Mouse (Mus musculus) limb, embryonic 12.5 days (tissue): ENCODE results near the gene Kdm4a. TPM values are rescaled to one million over a fixed set of nuclear protein-coding genes. Genes with fewer than 3 reads are reported as not detected.

Source experiments
- ATAC-seq: fragments of 200-750 bp; cut with Nextera tagmentation; 2 replicates; pipeline ENCODE4 v1.8.0; 2017; ENCODE audit warnings: low read depth, moderate TSS enrichment; ENCODE audit not compliant: insufficient number of reproducible peaks, insufficient read depth, low FRiP score, low TSS enrichment
- H3K27ac ChIP-seq: fragments of 300-500 bp; sonication (generic); 2 replicates; pipeline ENCODE4 v1.5.1; 2016; ENCODE audit warnings: mild to moderate bottlenecking, moderate library complexity
- H3K27me3 ChIP-seq: fragments of 300-500 bp; sonication (generic); 2 replicates; pipeline ENCODE4 v1.6.1; 2016; ENCODE audit warnings: mild to moderate bottlenecking, moderate library complexity
- H3K36me3 ChIP-seq: fragments of 300-500 bp; sonication (generic); 2 replicates; pipeline ENCODE4 v1.6.1; 2016; ENCODE audit warnings: mild to moderate bottlenecking, moderate library complexity
- H3K4me1 ChIP-seq: fragments of 300-500 bp; sonication (generic); replicated peaks from 2 replicates; pipeline ENCODE4 v1.6.1; 2016
- H3K4me2 ChIP-seq: fragments of 300-500 bp; sonication (generic); 2 replicates; pipeline ENCODE4 v1.6.1; 2016; ENCODE audit warnings: mild to moderate bottlenecking, moderate library complexity
- H3K4me3 ChIP-seq: fragments of 300-500 bp; sonication (generic); replicated peaks from 2 replicates; pipeline ENCODE4 v1.5.1; 2016; ENCODE audit warnings: mild to moderate bottlenecking
- H3K9ac ChIP-seq: fragments of 300-500 bp; sonication (generic); replicated peaks from 2 replicates; pipeline ENCODE4 v1.6.1; 2016; ENCODE audit warnings: mild to moderate bottlenecking, moderate library complexity
- H3K9me3 ChIP-seq: fragments of 300-500 bp; sonication (generic); 2 replicates; pipeline ENCODE4 v1.6.1; 2016; ENCODE audit warnings: mild to moderate bottlenecking, moderate library complexity
- WGBS: fragments of 180-500 bp; shearing (Covaris S2); methylation state at CpG from one replicate; pipeline ENCODE4 v1.1.7; 2016; 5-methylcytosine and 5-hydroxymethylcytosine counted together
- polyA plus RNA-seq: library from polyadenylated mRNA; unstranded; fragments of >200 nt; fragmentation: Nextera tagmentation; extraction: Ambion mirVana; gene quantifications from 2 replicates; pipeline ENCODE4 v1.2.1, GENCODE M21; 2016

The Kdm4a gene
- 58.0 and 58.1 TPM in 2 replicates for polyA plus RNA-seq

- Histone ChIP-seq H3K27me3 (no peaks in the 10 kb centered on the region), H3K9me3 (no peaks in the 10 kb centered on the region), H3K27ac (peak within 1 kb of the TSS; percentile 96), H3K9ac (peak within 1 kb of the TSS; percentile 80), H3K4me1 (peaks cover 15% of the 10 kb centered on the region), H3K4me2 (peak within 1 kb of the TSS; percentile 68), H3K36me3 (peaks cover 28% of the 10 kb centered on the region), H3K4me3 (peak within 1 kb of the TSS; percentile 71)
- WGBS, result under 1% methylated on average over 38 of the region's 38 CpGs
- peak; percentile 100 for ATAC-seq
Measured at GRCm38 (mm10) chr4:118179467-118180300, at the start of gene Kdm4a. Gene Kdm4a, minus strand, starts transcription at chr4:118180043.

- no peak for ATAC-seq
- H3K36me3 ChIP-seq, result peaks cover 100% of the 10 kb centered on the region
- H3K27ac ChIP-seq, result no peak overlapping the region
- no peak overlapping the region for H3K4me3 ChIP-seq
- 77% methylated on average over 6 of the region's 6 CpGs for WGBS
- H3K4me2 ChIP-seq, result no peak overlapping the region
- no peak overlapping the region for H3K9ac ChIP-seq
- no peaks in the 10 kb centered on the region for H3K4me1 ChIP-seq
- H3K27me3 ChIP-seq, result no peaks in the 10 kb centered on the region
- H3K9me3 ChIP-seq, result no peaks in the 10 kb centered on the region
Measured at GRCm38 (mm10) chr4:118229035-118229770, 49.4 kb upstream of the Kdm4a start.

- ATAC-seq, result no peak
- H3K9ac ChIP-seq, result no peak overlapping the region
- no peak overlapping the region for H3K4me2 ChIP-seq
- 89% methylated on average over 12 of the region's 12 CpGs for WGBS
- H3K4me3 ChIP-seq, result no peak overlapping the region
- no peaks in the 10 kb centered on the region for H3K9me3 ChIP-seq
- no peaks in the 10 kb centered on the region for H3K27me3 ChIP-seq
- H3K27ac ChIP-seq, result no peak overlapping the region
- H3K4me1 ChIP-seq, result no peaks in the 10 kb centered on the region
- peaks cover 100% of the 10 kb centered on the region for H3K36me3 ChIP-seq
Measured at GRCm38 (mm10) chr4:118227398-118227797, 47.6 kb upstream of the Kdm4a start.

GRCm38 (mm10) chr4:118221261-118221660 lies 41.4 kb upstream of the Kdm4a start:
- 82% methylated on average over 7 of the region's 7 CpGs for WGBS

GRCm38 (mm10) chr4:118220756-118221155 lies 40.9 kb upstream of the Kdm4a start:
- no peaks in the 10 kb centered on the region for H3K9me3 ChIP-seq
- WGBS, result 84% methylated on average over 9 of the region's 9 CpGs
- no peak overlapping the region for H3K27ac ChIP-seq
- H3K4me2 ChIP-seq, result no peak overlapping the region
- H3K4me3 ChIP-seq, result no peak overlapping the region
- H3K4me1 ChIP-seq, result no peaks in the 10 kb centered on the region
- no peak for ATAC-seq
- H3K9ac ChIP-seq, result no peak overlapping the region
- H3K36me3 ChIP-seq, result peaks cover 100% of the 10 kb centered on the region
- no peaks in the 10 kb centered on the region for H3K27me3 ChIP-seq

More at GRCm38 (mm10) chr4:118221261-118221660, 41.4 kb upstream of the Kdm4a start:
- peaks cover 100% of the 10 kb centered on the region for H3K36me3 ChIP-seq
- H3K4me3 ChIP-seq, result no peak overlapping the region
- H3K27ac ChIP-seq, result no peak overlapping the region
- no peak overlapping the region for H3K9ac ChIP-seq
- no peak overlapping the region for H3K4me2 ChIP-seq
- no peaks in the 10 kb centered on the region for H3K27me3 ChIP-seq
- no peaks in the 10 kb centered on the region for H3K4me1 ChIP-seq
- no peaks in the 10 kb centered on the region for H3K9me3 ChIP-seq
- ATAC-seq, result no peak

- Histone ChIP-seq H3K27ac (no peak overlapping the region), H3K4me2 (no peak overlapping the region), H3K27me3 (no peaks in the 10 kb centered on the region), H3K36me3 (peaks cover 100% of the 10 kb centered on the region), H3K4me3 (no peak overlapping the region), H3K9ac (no peak overlapping the region), H3K9me3 (no peaks in the 10 kb centered on the region), H3K4me1 (no peaks in the 10 kb centered on the region)
- 90% methylated on average over 6 of the region's 6 CpGs for WGBS
- ATAC-seq, result no peak
Measured at GRCm38 (mm10) chr4:118219487-118219886, 39.6 kb upstream of the Kdm4a start.

GRCm38 (mm10) chr4:118218521-118218920 lies 38.7 kb upstream of the Kdm4a start:
- Histone ChIP-seq H3K36me3 (peaks cover 99% of the 10 kb centered on the region), H3K4me1 (no peaks in the 10 kb centered on the region), H3K4me3 (no peak overlapping the region), H3K27me3 (no peaks in the 10 kb centered on the region), H3K4me2 (no peak overlapping the region), H3K9me3 (no peaks in the 10 kb centered on the region), H3K27ac (no peak overlapping the region), H3K9ac (no peak overlapping the region)
- ATAC-seq, result no peak
- WGBS, result 93% methylated on average over 5 of the region's 5 CpGs

GRCm38 (mm10) chr4:118216726-118217595 lies 37.1 kb upstream of the Kdm4a start:
- Histone ChIP-seq H3K9ac (no peak overlapping the region), H3K9me3 (no peaks in the 10 kb centered on the region), H3K4me3 (no peak overlapping the region), H3K4me1 (no peaks in the 10 kb centered on the region), H3K27me3 (no peaks in the 10 kb centered on the region), H3K36me3 (peaks cover 99% of the 10 kb centered on the region), H3K27ac (no peak overlapping the region), H3K4me2 (no peak overlapping the region)
- 0 out of 2 replicates have a peak, but pooled peaks have one; percentile 30 for ATAC-seq
- WGBS, result 82% methylated on average over 17 of the region's 17 CpGs

GRCm38 (mm10) chr4:118214891-118215290 lies 35.0 kb upstream of the Kdm4a start:
- H3K36me3 ChIP-seq, result peaks cover 99% of the 10 kb centered on the region
- ATAC-seq, result no peak
- no peaks in the 10 kb centered on the region for H3K27me3 ChIP-seq
- no peak overlapping the region for H3K4me3 ChIP-seq
- no peak overlapping the region for H3K4me2 ChIP-seq
- 91% methylated on average over 1 of the region's 1 CpGs for WGBS
- no peak overlapping the region for H3K9ac ChIP-seq
- no peaks in the 10 kb centered on the region for H3K4me1 ChIP-seq
- H3K27ac ChIP-seq, result no peak overlapping the region
- H3K9me3 ChIP-seq, result no peaks in the 10 kb centered on the region

- no peak for ATAC-seq
- Histone ChIP-seq H3K9me3 (no peaks in the 10 kb centered on the region), H3K4me1 (no peaks in the 10 kb centered on the region), H3K36me3 (peaks cover 45% of the 10 kb centered on the region), H3K9ac (no peak overlapping the region), H3K27me3 (no peaks in the 10 kb centered on the region), H3K4me2 (no peak overlapping the region), H3K4me3 (no peak overlapping the region), H3K27ac (no peak overlapping the region)
- WGBS, result 66% methylated on average over 10 of the region's 10 CpGs
Measured at GRCm38 (mm10) chr4:118206918-118207640, 27.2 kb upstream of the Kdm4a start.
